Mouse (Mus musculus): ENCODE measurements at regions not wholly inside any gene's neighbourhood (a gene's known extent, or its start where the extent isn't known, plus 50 kb on each side); places are given as distances from the start of the nearest gene placed in this dataset.

- no peak for DNase-seq (ENCODE audit: low spot score)
Measured at GRCm38 (mm10) chr8:36041222-36041864, 275.8 kb downstream of the Gm19410 start.

- no peak for DNase-seq (ENCODE audit: low spot score)
Measured at GRCm38 (mm10) chr8:36042594-36042993, 277.0 kb downstream of the Gm19410 start.

All from ovary, postnatal 36 days (tissue).